Mouse (Mus musculus): ENCODE data around the gene Myoc. TPM values are rescaled to one million over a fixed set of nuclear protein-coding genes. Genes with fewer than 3 reads are reported as not detected.
A peak's percentile ranks its signal among the peaks of the same experiment; 100 is the strongest.

The Myoc gene
- total RNA-seq, 1 experiment from 2014 or later: 0.74 TPM

- DNase-seq: no peak
Observed at GRCm38 (mm10) chr1:162648416-162648815, 9.5 kb downstream of the Myoc start.

DNA sequence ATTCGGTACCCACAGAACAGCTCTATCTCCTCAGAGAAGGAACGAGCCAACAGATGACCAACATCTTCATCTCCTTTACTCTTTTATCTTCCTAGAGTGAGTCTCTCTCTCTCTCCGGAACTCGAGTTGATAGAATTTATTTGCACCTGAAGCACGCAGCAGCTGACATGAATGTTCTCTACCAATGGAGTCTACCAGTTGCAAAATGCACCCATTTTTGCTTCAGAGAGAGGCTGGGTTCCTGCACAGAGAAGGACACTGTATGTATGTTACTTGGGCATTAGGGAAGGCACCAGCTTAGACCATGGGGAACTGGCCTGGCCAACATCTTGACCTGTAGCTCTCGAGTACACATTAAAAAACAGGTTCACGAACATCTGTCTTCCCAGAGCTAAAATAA lies 19.2 kb downstream of the Myoc start, which contains the start of gene Myocos:
TSS of gene Myocos (minus strand) at position 101 of the 400 bp plus-strand sequence.
- DNase-seq: no peak

- peak; percentile 62 for DNase-seq
Observed at GRCm38 (mm10) chr1:162660276-162660860, 21.4 kb downstream of the Myoc start.

DNA sequence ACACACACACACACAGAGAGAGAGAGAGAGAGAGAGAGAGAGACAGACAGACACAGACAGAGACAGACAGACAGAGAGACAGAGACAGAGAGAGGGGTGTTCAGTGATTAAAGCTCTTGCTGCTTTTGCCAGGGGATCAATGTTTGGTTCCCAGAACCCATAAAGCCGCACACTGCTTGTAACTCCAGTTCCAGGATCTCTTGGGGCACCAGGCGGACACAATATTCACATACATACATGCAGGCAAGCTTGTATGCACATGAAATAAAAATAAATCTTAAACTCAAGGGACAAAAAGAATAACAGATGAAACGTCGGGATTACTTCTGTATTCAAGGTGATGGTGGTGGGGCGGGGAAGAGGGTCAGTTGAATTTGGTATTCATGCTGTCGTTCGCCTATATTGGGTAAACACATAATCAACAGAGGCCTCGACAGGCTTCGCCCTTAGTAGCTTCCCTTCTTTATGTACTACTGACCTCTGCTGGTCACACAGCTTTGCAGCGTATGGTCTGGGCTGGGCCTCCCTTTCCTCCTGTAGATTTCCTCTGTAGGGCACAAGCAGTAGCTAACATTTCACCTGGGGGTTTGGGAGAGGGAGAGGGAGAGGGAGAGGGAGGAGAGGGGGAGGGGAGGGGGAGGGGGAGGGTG lies 26.0 kb downstream of the Myoc start:
- peak; percentile 85 for DNase-seq

- peak; percentile 15 for DNase-seq
Observed at GRCm38 (mm10) chr1:162665486-162666174, 26.7 kb downstream of the Myoc start.

DNA sequence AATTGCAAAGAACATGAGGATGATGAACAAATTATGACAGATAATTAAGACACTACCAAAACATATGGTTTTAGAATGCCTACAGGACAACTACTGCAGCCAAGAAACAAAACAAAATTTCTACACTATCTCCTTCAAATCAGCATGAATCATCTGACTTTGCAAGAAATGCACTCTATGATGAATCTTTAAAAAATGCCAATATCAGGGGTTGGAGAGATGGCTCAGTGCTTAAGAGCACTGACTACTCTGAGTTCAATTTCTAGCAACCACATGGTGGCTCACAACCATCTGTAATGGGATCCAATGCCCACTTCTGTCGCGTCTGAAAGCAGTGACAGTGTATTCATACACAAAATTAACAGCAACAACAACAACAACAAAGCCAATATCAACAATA lies 54.8 kb downstream of the Myoc start:
- DNase-seq: no peak

GRCm38 (mm10) chr1:162697866-162698265 lies 58.9 kb downstream of the Myoc start:
- DNase-seq: no peak

Small RNAs within 50 kb of the gene (microRNA-seq; reads per million reads assigned to microRNA genes)
- gene Gm27616: 0 to 0.38 reads per million in 2 experiments

Other genes starting within 250 kb of the Myoc start
- 10.4 and 17.0 TPM in 2 replicates for gene Dnm3, start 161.1 kb upstream of the Myoc start, total RNA-seq (2021)
- gene Mettl13, start 90.6 kb upstream of the Myoc start, total RNA-seq (2021): 16.8 and 17.3 TPM in 2 replicates
- gene Vamp4, start 68.6 kb upstream of the Myoc start, total RNA-seq (2021): 30.9 and 36.7 TPM in 2 replicates
- gene Myocos, start 19.1 kb downstream of the Myoc start, total RNA-seq (2021): not detected in 2 replicates
- 161 and 178 TPM in 2 replicates for gene Prrc2c, start 101.4 kb downstream of the Myoc start, total RNA-seq (2021)
- gene Fmo4, start 174.8 kb downstream of the Myoc start, total RNA-seq (2021): 0.86 and 3.1 TPM in 2 replicates
- 264 and 295 TPM in 2 replicates for gene Fmo1, start 227.5 kb downstream of the Myoc start, total RNA-seq (2021)